Mouse (Mus musculus): Measurements from ENCODE around the gene Upp2. TPM values are rescaled to one million over a fixed set of nuclear protein-coding genes. Genes with fewer than 3 reads are reported as not detected.

Upp2 gene
- polyA plus RNA-seq, 1 experiment from 2014 or later = 7.5 TPM

- no peaks in the 10 kb centered on the region for H3K36me3 ChIP-seq (ENCODE audit: control insufficient read depth, insufficient read depth, low read length)
- ATAC-seq (ENCODE audit: insufficient number of reproducible peaks, insufficient read depth, low FRiP score, low read depth) = no peak
- no peak overlapping the region for H3K4me3 ChIP-seq (ENCODE audit: control insufficient read depth in 1 of 2, insufficient read depth in 1 of 2, low read depth in 1 of 2, low read length in 2 of 2)
- no peaks in the 10 kb centered on the region for H3K9me3 ChIP-seq (ENCODE audit: control insufficient read depth, low read length)
- H3K4me1 ChIP-seq (ENCODE audit: control insufficient read depth in 2 of 2, insufficient read depth in 2 of 2, low read length in 2 of 2) = no peaks in the 10 kb centered on the region
- H3K9ac ChIP-seq (ENCODE audit: low read length) = no peak overlapping the region
- WGBS = 48% methylated on average over 4 of the region's 4 CpGs
- no peak overlapping the region for H3K4me2 ChIP-seq (ENCODE audit: low read length)
- H3K27ac ChIP-seq (replicated peaks in 1 of 2; ENCODE audit: control insufficient read depth in 1 of 2, insufficient read depth in 1 of 2, low read depth in 2 of 2, low read length in 2 of 2) = no peak overlapping the region
- no peaks in the 10 kb centered on the region for H3K27me3 ChIP-seq (ENCODE audit: control insufficient read depth, insufficient read depth, low read length)
Observed at GRCm38 (mm10) chr2:58737192-58737820, 170.2 kb downstream of the Upp2 start.

- no peak for ATAC-seq (ENCODE audit: insufficient number of reproducible peaks, insufficient read depth, low FRiP score, low read depth)
- Histone ChIP-seq H3K4me2 (ENCODE audit: low read length) (no peak overlapping the region), H3K36me3 (ENCODE audit: control insufficient read depth, insufficient read depth, low read length) (no peaks in the 10 kb centered on the region), H3K27me3 (ENCODE audit: control insufficient read depth, insufficient read depth, low read length) (no peaks in the 10 kb centered on the region), H3K4me3 (ENCODE audit: control insufficient read depth in 1 of 2, insufficient read depth in 1 of 2, low read depth in 1 of 2, low read length in 2 of 2) (no peak overlapping the region), H3K9ac (ENCODE audit: low read length) (no peak overlapping the region), H3K4me1 (ENCODE audit: control insufficient read depth in 2 of 2, insufficient read depth in 2 of 2, low read length in 2 of 2) (0 out of 4 replicates have a peak, but pooled peaks cover 0 to 2% of the 10 kb centered on the region in 2 experiments), H3K9me3 (ENCODE audit: control insufficient read depth, low read length) (no peaks in the 10 kb centered on the region), H3K27ac (replicated peaks in 1 of 2; ENCODE audit: control insufficient read depth in 1 of 2, insufficient read depth in 1 of 2, low read depth in 2 of 2, low read length in 2 of 2) (no peak overlapping the region)
- WGBS = 67% methylated on average over 1 of the region's 1 CpGs
Observed at GRCm38 (mm10) chr2:58741213-58741612, 174.1 kb downstream of the Upp2 start.

GRCm38 (mm10) chr2:58742026-58742425 is 174.9 kb downstream of the Upp2 start:
- 91% methylated on average over 4 of the region's 4 CpGs for WGBS
- no peak overlapping the region for H3K4me2 ChIP-seq (ENCODE audit: low read length)

GRCm38 (mm10) chr2:58743446-58743845 is 176.3 kb downstream of the Upp2 start:
- 0 out of 4 replicates have a peak, but pooled peaks cover 0 to 2% of the 10 kb centered on the region in 2 experiments for H3K4me1 ChIP-seq (ENCODE audit: control insufficient read depth in 2 of 2, insufficient read depth in 2 of 2, low read length in 2 of 2)
- no peak overlapping the region for H3K9ac ChIP-seq (ENCODE audit: low read length)
- no peaks in the 10 kb centered on the region for H3K27me3 ChIP-seq (ENCODE audit: control insufficient read depth, insufficient read depth, low read length)
- H3K9me3 ChIP-seq (ENCODE audit: control insufficient read depth, low read length) = no peaks in the 10 kb centered on the region
- no peak overlapping the region for H3K4me2 ChIP-seq (ENCODE audit: low read length)
- H3K36me3 ChIP-seq (ENCODE audit: control insufficient read depth, insufficient read depth, low read length) = no peaks in the 10 kb centered on the region
- no peak overlapping the region for H3K4me3 ChIP-seq (ENCODE audit: control insufficient read depth in 1 of 2, insufficient read depth in 1 of 2, low read depth in 1 of 2, low read length in 2 of 2)
- WGBS = 54% methylated on average over 3 of the region's 3 CpGs
- ATAC-seq (ENCODE audit: insufficient number of reproducible peaks, insufficient read depth, low FRiP score, low read depth) = 0 out of 2 replicates have a peak, but pooled peaks have one; percentile 17
- no peak overlapping the region for H3K27ac ChIP-seq (replicated peaks in 1 of 2; ENCODE audit: control insufficient read depth in 1 of 2, insufficient read depth in 1 of 2, low read depth in 2 of 2, low read length in 2 of 2)

More at GRCm38 (mm10) chr2:58742026-58742425, 174.9 kb downstream of the Upp2 start:
- Histone ChIP-seq H3K27ac (replicated peaks in 1 of 2; ENCODE audit: control insufficient read depth in 1 of 2, insufficient read depth in 1 of 2, low read depth in 2 of 2, low read length in 2 of 2) (no peak overlapping the region), H3K27me3 (ENCODE audit: control insufficient read depth, insufficient read depth, low read length) (no peaks in the 10 kb centered on the region), H3K36me3 (ENCODE audit: control insufficient read depth, insufficient read depth, low read length) (no peaks in the 10 kb centered on the region), H3K4me1 (ENCODE audit: control insufficient read depth in 2 of 2, insufficient read depth in 2 of 2, low read length in 2 of 2) (0 out of 4 replicates have a peak, but pooled peaks cover 0 to 2% of the 10 kb centered on the region in 2 experiments), H3K9ac (ENCODE audit: low read length) (no peak overlapping the region), H3K4me3 (ENCODE audit: control insufficient read depth in 1 of 2, insufficient read depth in 1 of 2, low read depth in 1 of 2, low read length in 2 of 2) (no peak overlapping the region), H3K9me3 (ENCODE audit: control insufficient read depth, low read length) (no peaks in the 10 kb centered on the region)
- no peak for ATAC-seq (ENCODE audit: insufficient number of reproducible peaks, insufficient read depth, low FRiP score, low read depth)

- Histone ChIP-seq H3K4me2 (ENCODE audit: low read length) (no peak overlapping the region), H3K27me3 (ENCODE audit: control insufficient read depth, insufficient read depth, low read length) (no peaks in the 10 kb centered on the region), H3K9me3 (ENCODE audit: control insufficient read depth, low read length) (0 out of 2 replicates have a peak, but pooled peaks cover 4% of the 10 kb centered on the region), H3K4me3 (ENCODE audit: control insufficient read depth in 1 of 2, insufficient read depth in 1 of 2, low read depth in 1 of 2, low read length in 2 of 2) (no peak overlapping the region), H3K9ac (ENCODE audit: low read length) (no peak overlapping the region), H3K4me1 (ENCODE audit: control insufficient read depth in 2 of 2, insufficient read depth in 2 of 2, low read length in 2 of 2) (0 out of 4 replicates have a peak, but pooled peaks cover 0 to 2% of the 10 kb centered on the region in 2 experiments), H3K36me3 (ENCODE audit: control insufficient read depth, insufficient read depth, low read length) (no peaks in the 10 kb centered on the region), H3K27ac (replicated peaks in 1 of 2; ENCODE audit: control insufficient read depth in 1 of 2, insufficient read depth in 1 of 2, low read depth in 2 of 2, low read length in 2 of 2) (no peak overlapping the region)
- WGBS = 72% methylated on average over 11 of the region's 11 CpGs
- no peak for ATAC-seq (ENCODE audit: insufficient number of reproducible peaks, insufficient read depth, low FRiP score, low read depth)
Observed at GRCm38 (mm10) chr2:58747483-58748229, 180.6 kb downstream of the Upp2 start.

- Histone ChIP-seq H3K36me3 (ENCODE audit: control insufficient read depth, insufficient read depth, low read length) (no peaks in the 10 kb centered on the region), H3K9ac (ENCODE audit: low read length) (no peak overlapping the region), H3K4me2 (ENCODE audit: low read length) (no peak overlapping the region), H3K27me3 (ENCODE audit: control insufficient read depth, insufficient read depth, low read length) (no peaks in the 10 kb centered on the region), H3K27ac (replicated peaks in 1 of 2; ENCODE audit: control insufficient read depth in 1 of 2, insufficient read depth in 1 of 2, low read depth in 2 of 2, low read length in 2 of 2) (no peak overlapping the region), H3K9me3 (ENCODE audit: control insufficient read depth, low read length) (0 out of 2 replicates have a peak, but pooled peaks cover 4% of the 10 kb centered on the region), H3K4me1 (ENCODE audit: control insufficient read depth in 2 of 2, insufficient read depth in 2 of 2, low read length in 2 of 2) (0 out of 4 replicates have a peak, but pooled peaks cover 0 to 2% of the 10 kb centered on the region in 2 experiments), H3K4me3 (ENCODE audit: control insufficient read depth in 1 of 2, insufficient read depth in 1 of 2, low read depth in 1 of 2, low read length in 2 of 2) (no peak overlapping the region)
- no peak for ATAC-seq (ENCODE audit: insufficient number of reproducible peaks, insufficient read depth, low FRiP score, low read depth)
- 66% methylated on average over 5 of the region's 5 CpGs for WGBS
Observed at GRCm38 (mm10) chr2:58748296-58748695, 181.2 kb downstream of the Upp2 start.

GRCm38 (mm10) chr2:58752891-58753290 is 185.8 kb downstream of the Upp2 start:
- Histone ChIP-seq H3K4me2 (ENCODE audit: low read length) (no peak overlapping the region), H3K4me3 (ENCODE audit: control insufficient read depth in 1 of 2, insufficient read depth in 1 of 2, low read depth in 1 of 2, low read length in 2 of 2) (no peak overlapping the region), H3K27ac (replicated peaks in 1 of 2; ENCODE audit: control insufficient read depth in 1 of 2, insufficient read depth in 1 of 2, low read depth in 2 of 2, low read length in 2 of 2) (no peak overlapping the region), H3K4me1 (ENCODE audit: control insufficient read depth in 2 of 2, insufficient read depth in 2 of 2, low read length in 2 of 2) (no peaks in the 10 kb centered on the region), H3K36me3 (ENCODE audit: control insufficient read depth, insufficient read depth, low read length) (no peaks in the 10 kb centered on the region), H3K9ac (ENCODE audit: low read length) (no peak overlapping the region), H3K27me3 (ENCODE audit: control insufficient read depth, insufficient read depth, low read length) (no peaks in the 10 kb centered on the region), H3K9me3 (ENCODE audit: control insufficient read depth, low read length) (0 out of 2 replicates have a peak, but pooled peaks cover 4% of the 10 kb centered on the region)
- WGBS = 34% methylated on average over 2 of the region's 2 CpGs
- ATAC-seq (ENCODE audit: insufficient number of reproducible peaks, insufficient read depth, low FRiP score, low read depth) = no peak
